Mouse (Mus musculus): Measurements from ENCODE around the gene Cyp46a1.

- TF ChIP-seq ZC3H11A (IDR thresholded peaks at IDR 0.05; ENCODE audit: borderline replicate concordance, low read depth, low read length), result no peak
- TF ChIP-seq CHD2 (IDR thresholded peaks at IDR 0.05; ENCODE audit: low read depth, low read length), result no peak
Observed at GRCm38 (mm10) chr12:108338572-108339190, 4.5 kb downstream of the Cyp46a1 start.

Data from ES-E14 (cell line).